Mouse (Mus musculus) kidney, adult 8-10 months (tissue): ENCODE measurements at regions not wholly inside any gene's neighbourhood (a gene's known extent, or its start where the extent isn't known, plus 50 kb on each side); places are given as distances from the start of the nearest gene placed in this dataset.

ENCODE experiments used
- DNase-seq, 2 experiments: peaks; one replicate each; pipeline ENCODE4 v3.0.0; 2022

DNA sequence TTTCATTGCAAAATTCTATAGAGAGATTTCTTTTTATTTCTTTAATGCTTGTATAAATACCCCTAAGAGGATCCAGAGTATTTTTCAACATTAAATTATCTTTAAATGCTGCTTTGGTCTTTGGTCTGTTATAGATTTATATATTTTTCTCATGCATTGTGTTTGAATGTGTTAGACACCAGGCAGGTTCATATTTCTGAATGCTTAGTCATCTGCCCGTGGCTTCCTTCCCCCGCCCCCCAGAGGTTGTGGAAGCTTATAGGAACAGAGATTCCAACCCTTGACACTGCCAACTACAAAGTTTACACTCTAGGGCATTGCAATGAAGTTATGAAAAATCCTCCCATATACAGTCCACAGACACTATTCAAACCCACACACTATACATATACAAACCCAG, 1066.6 kb downstream of the Efnb2 start:
- no peak for DNase-seq

DNA sequence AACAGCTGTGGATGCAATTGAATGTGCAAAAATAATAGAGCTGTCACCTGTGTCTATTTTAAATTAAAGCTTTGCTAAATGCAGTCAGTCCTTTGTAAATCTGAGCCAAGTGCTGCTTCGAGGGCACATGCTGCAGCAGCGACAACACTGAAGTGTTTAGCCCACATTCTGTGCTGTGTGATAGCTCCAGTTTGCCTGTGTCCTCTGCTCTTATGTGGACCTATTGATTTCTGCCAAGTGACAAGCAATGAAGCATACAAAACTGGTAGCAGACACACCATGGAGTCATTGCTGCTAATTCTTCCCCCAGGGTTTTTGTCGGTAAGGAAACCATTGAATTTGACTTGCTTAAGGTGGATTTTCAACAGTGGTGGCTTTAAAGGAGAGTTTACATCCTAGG, 1085.4 kb downstream of the Efnb2 start:
- DNase-seq: no peak

- DNase-seq: no peak
Measured at GRCm38 (mm10) chr8:7560645-7561044, 1100.4 kb downstream of the Efnb2 start.

- peak in 1 of 2 experiments; percentile 2 for DNase-seq
Measured at GRCm38 (mm10) chr8:7554756-7555155, 1106.3 kb downstream of the Efnb2 start.
